Mouse (Mus musculus): Measurements from ENCODE around the gene Rbms1. TPM values are rescaled to one million over a fixed set of nuclear protein-coding genes. Genes with fewer than 3 reads are reported as not detected.

The Rbms1 gene
- 10 to 100 TPM; 18.9 to 23.6 TPM for total RNA-seq (2021)

DNA sequence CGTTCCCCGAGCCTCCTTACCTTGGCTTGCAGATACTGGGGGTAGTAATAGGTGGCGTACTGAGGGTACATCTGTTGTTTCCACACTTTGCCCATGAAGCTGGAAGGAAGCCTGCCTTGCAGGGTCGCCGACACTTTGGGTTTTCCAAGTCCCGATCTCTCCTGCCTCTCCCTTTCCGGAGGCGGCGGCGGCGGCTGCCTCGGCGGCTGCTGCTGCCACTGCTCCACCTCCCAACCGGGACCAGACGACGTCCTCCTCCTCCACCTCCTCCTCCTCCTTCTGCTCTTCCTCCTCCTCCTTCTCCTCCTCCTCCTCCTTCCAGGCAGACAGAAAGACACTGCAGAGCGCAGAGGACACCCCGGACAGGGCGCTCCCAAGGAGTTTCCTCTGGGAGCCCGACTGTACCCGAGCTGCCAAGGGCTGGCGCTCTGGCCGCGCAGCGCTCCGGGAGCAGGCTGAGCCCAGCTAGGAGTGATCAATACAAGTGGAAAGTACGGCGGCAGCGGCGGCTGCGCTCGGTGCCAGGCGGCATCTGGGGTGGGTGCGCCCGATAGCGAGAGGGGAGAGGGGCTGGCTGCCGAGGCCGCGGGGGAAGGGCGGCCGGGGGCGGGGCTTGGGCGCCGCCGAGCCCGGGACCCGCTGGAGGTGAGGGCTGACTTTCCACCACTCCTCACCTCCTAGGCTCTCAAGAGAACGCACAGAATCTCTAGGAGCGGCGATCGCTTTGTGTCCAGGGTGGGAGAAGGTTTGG is at the start of gene Rbms1:
Gene Rbms1, minus strand, starts transcription at position 522 of the 751 bp plus-strand sequence.
- intact Hi-C loops (cut with DNase I): loop anchor here (2.0 to 5.0 kb wide), 3 partner anchors 62 to 440 kb away; no protein-coding TSS in a partner anchor
- peak; percentile 63 to 64 for DNase-seq (ENCODE audit: low spot score in 2 of 2)

DNA sequence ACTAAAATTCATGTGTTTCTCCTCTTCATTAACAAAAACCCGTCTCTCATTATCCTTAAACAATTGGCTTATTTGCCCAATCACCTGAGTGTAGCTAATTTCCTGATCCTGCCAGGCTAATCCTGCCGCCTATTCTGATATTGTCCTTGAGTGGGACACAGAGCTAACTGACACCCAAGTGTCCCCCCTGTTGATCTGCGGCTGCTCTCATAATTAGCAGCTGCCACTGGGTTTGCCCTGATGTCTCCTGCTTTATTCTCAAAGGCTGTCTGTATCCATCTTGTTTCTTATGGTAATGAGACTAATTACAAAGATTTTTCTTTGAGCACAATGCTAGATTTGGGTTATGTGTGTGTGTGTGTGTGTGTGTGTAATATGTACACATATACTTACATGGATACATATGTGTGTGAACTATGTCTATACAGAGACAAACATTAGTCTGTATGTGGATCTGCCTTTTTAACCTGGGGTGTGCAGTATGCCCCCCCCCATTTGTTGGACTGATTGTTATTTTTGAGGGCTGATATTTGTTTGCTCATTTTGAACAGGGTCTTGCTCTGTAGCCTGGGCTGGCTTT is 49.3 kb upstream of the Rbms1 start:
- no peak for DNase-seq (ENCODE audit: low spot score in 2 of 2)
- intact Hi-C loops (cut with DNase I): no loop called here

GRCm38 (mm10) chr2:60986286-60986685 is 23.3 kb upstream of the Rbms1 start:
- DNase-seq (ENCODE audit: low spot score in 2 of 2): no peak
- intact Hi-C loops (cut with DNase I): no loop called here

GRCm38 (mm10) chr2:60978538-60979313 is 15.7 kb upstream of the Rbms1 start:
- intact Hi-C loops (cut with DNase I): no loop called here
- no peak for DNase-seq (ENCODE audit: low spot score in 2 of 2)

DNA sequence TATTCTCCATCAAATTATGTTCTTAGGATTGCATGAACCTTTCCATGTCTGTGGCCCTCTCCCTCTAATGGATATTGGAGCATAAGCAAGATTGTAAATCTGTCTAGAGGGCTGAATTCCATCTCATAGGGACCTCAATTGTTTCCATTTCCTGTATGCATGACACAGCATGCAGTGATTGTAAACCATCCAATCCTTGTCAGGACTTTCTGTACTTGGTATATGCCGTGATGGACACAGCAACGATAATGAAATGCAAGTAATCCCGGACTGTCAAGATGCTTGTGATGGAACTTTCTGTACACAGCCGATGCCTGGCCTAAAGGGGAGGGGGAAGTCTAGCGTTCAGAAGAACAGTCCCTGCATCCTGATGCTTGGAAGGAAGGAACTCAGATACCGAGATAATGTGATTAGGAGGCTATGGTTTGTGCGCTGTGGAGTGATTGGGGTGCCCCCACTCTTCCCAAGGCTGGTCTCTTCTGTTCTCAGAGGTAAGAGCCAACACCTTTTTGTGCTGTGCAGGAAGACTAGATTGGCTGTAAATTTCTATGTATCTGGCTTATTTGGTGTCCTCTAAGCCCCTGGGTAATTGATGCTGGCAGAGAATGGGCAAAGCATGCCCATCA is 9.3 kb upstream of the Rbms1 start:
- intact Hi-C loops (cut with DNase I): no loop called here
- no peak for DNase-seq (ENCODE audit: low spot score in 2 of 2)

DNA sequence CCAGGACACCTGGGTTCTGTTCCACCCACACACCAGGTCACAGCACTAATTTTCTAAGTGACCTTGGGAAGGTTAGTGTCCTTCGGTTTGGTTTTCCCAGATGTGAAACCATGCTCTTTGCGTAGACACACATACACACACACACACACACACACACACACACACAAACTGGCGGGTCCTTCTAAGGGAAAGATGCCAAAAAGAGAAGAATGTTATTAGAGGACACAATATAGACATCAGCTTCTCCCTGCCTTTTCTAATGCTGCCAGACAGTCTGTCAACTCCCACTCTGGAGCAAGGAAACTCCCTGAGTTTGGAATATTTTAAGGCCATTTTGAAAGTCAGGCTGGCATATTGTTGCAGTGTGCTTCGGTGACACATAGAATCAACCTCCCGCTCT is 624 bp upstream of the Rbms1 start:
- intact Hi-C loops (cut with DNase I): loop anchor here (2.0 to 5.0 kb wide), 3 partner anchors 61 to 439 kb away; no protein-coding TSS in a partner anchor
- DNase-seq (ENCODE audit: low spot score in 2 of 2): peak in 1 of 2 experiments; percentile 30

DNA sequence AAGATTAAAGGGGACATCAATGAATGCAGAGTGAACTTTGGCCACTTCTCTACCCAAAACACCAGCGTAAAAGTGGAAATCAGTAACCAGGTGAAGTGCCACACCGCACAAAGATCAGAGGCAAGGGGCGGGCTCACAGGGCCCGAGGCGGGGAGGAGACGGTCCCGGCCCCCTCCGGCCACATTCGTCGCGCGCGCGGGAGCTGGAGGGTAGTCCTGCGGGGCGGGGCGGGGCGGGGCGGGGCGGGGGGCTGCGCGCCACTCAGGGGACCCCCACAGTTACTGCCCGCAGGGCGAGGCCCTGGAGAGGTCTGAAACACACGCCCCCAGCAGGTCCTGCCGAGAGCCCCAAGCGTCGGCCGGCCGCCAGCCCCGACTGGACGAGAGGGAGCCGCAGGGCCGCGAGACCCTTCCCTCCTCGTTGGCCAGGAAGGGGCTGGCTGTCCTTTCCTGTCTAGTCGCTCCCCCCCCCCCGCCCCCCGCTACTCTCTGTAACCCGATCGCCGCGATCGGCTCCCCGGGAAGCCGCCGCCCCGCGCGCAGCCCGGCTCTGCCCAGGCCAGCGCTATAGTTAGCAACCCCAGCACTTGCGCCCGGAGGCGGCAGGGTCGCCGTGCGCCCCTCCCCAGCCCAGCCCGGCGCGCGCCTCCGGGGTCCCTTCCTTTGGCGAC is 856 bp downstream of the Rbms1 start:
- intact Hi-C loops (cut with DNase I): loop anchor here (2.0 to 5.0 kb wide), 3 partner anchors 63 to 441 kb away; no protein-coding TSS in a partner anchor

DNA sequence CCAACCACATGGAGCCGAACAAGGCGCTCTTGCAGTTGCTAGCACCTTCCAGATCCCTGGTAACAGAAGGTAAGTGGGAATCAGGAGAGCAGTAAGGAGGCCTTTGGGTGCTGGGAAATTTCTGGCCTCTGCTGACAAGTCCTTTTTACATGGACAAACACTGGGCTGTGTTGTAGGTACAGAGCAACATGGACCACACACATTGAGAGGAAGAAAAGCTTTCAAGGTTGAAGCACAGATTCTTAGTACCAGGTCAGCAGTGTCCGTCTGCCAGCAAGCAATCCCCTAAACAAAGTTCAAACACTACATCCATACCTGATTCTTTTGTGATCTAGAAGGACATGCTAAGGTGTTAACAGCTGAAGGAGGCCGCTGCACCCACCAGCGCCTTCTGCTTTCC is 1.7 kb downstream of the Rbms1 start:
- intact Hi-C loops (cut with DNase I): loop anchor here (5.0 kb wide), 1 partner anchor 154 kb away; no protein-coding TSS in a partner anchor
- DNase-seq (ENCODE audit: low spot score in 2 of 2): no peak

More for the DNA sequence above, 856 bp downstream of the Rbms1 start:
- no peak for DNase-seq (ENCODE audit: low spot score in 2 of 2)

DNA sequence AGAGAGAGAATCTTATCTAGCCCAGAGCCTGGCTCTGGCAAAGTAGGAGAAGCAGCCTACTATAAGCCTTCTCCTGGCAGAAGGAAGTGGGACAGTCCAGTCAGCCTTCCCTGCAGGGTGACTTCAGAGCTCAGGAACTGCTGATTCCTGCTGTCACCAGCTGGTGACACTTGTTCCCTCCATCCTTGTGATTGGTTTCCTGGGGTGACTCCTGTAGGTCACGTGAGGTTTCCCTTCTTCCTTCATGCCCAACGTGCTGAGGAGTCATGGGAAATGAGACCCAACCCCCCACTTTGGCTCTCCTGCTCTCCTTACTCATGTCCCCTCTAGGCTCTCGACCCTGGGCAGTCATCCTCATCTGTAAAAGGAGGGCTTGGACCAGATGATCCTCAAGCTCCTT is 14.8 kb downstream of the Rbms1 start:
- intact Hi-C loops (cut with DNase I): no loop called here
- no peak for DNase-seq (ENCODE audit: low spot score in 2 of 2)

DNA sequence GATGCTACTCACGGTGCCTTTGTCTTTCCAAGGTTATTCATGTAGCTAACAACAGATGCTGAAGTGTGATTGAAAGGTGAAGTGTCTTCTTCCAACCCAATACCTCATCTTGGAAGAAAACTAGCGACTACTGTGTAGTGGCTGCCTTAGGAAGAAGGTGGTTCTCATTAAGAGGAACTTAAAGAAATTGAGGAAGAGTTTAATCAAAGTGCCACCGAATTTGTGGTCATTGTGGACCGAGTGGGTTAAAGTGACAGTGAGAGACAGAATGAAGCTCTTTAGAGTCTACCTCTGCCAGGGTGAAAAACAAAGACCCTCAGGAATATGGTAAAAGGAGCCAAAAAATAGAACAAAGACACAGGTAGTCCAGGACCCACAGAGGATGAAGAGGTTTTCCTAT is 15.2 kb downstream of the Rbms1 start:
- DNase-seq (ENCODE audit: low spot score in 2 of 2): no peak
- intact Hi-C loops (cut with DNase I): no loop called here

GRCm38 (mm10) chr2:60940454-60940961 is 22.5 kb downstream of the Rbms1 start:
- no peak for DNase-seq (ENCODE audit: low spot score in 2 of 2)
- intact Hi-C loops (cut with DNase I): no loop called here

DNA sequence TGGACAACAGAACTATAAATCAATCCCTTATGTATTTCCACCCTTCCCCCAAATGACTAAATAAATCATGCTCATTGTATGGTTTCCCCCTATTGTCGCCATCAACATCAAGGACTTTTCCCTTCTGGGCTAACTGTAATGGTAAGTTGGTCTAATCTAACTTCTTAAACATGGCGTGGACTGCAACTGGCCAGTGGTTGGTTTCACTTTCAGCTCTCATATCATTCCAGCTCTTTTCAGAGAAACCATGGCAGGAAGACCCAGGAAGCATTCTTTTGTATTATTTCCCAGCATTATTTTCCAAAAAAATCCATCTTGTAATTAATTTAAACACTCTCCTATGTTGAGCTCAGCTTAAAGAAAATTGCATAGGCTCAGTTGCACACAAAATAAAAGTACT is 23.0 kb downstream of the Rbms1 start:
- DNase-seq (ENCODE audit: low spot score in 2 of 2): no peak
- intact Hi-C loops (cut with DNase I): no loop called here

DNA sequence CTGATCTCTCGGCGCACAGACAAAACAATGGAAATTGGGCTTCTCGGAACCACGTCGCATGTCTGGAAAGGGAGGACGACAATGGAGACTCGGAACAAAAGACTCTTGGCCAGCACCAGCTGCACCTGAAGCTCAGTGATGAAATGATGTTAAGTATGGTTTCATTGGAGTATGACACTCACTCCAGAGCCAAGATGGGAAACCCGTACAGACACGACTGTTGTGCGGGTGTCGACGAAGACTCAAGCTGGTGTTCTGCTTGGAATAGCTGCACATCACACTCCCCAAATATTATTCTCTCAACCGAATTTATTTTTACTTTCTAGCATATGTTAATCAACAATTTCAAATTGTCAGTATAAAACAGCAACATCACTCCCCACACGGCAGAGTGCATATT is 26.1 kb downstream of the Rbms1 start:
- intact Hi-C loops (cut with DNase I): no loop called here
- peak in 1 of 2 experiments; percentile 50 for DNase-seq (ENCODE audit: low spot score in 2 of 2)

- DNase-seq (ENCODE audit: low spot score in 2 of 2): no peak
- intact Hi-C loops (cut with DNase I): no loop called here
These were observed 34.0 kb downstream of the Rbms1 start for GRCm38 (mm10) chr2:60928948-60929347.

GRCm38 (mm10) chr2:60927906-60928775 is 34.9 kb downstream of the Rbms1 start:
- intact Hi-C loops (cut with DNase I): no loop called here
- DNase-seq (ENCODE audit: low spot score in 2 of 2): no peak

GRCm38 (mm10) chr2:60925063-60925462 is 37.9 kb downstream of the Rbms1 start:
- intact Hi-C loops (cut with DNase I): no loop called here
- no peak for DNase-seq (ENCODE audit: low spot score in 2 of 2)

GRCm38 (mm10) chr2:60923756-60924544 is 39.0 kb downstream of the Rbms1 start:
- intact Hi-C loops (cut with DNase I): no loop called here

More at GRCm38 (mm10) chr2:60923756-60924544, 39.0 kb downstream of the Rbms1 start:
- no peak for DNase-seq (ENCODE audit: low spot score in 2 of 2)
